ENCODE assay signal across 25 mouse cellular contexts in genomic region chr7:102025187-102026119, GRCm38 (mm10). TPM values are rescaled to one million over a fixed set of nuclear protein-coding genes. Genes with fewer than 3 reads are reported as not detected.
DNase-seq lines count a peak whose midpoint lies in the region; ATAC-seq and TF ChIP-seq lines count a peak whose summit lies in the region.
"Had no signal": no experiment of that assay in that cellular context is flagged by ENCODE, and none has a peak within 500 bp of the region (broad histone marks: within the 10 kb centered on the region; RNA-seq: fewer than 3 reads in every experiment).

No protein-coding gene starts in this region.

- no peak for TF ChIP-seq EP300 in liver, embryonic 14.5 days (IDR thresholded peaks at IDR 0.05; ENCODE audit: low read depth)

- no peak for TF ChIP-seq CTCF in liver, embryonic 14.5 days (IDR thresholded peaks at IDR 0.05; ENCODE audit: low read depth)
- no peak for TF ChIP-seq CTCF in small intestine, adult 2 months (IDR thresholded peaks at IDR 0.05; ENCODE audit: extremely low read depth, insufficient read length, insufficient replicate concordance, low read depth, low read length)

- no peaks in the 10 kb centered on the region for H3K9me3 ChIP-seq in heart, embryonic 10.5 days
- no peaks in the 10 kb centered on the region for H3K9me3 ChIP-seq in liver, embryonic 14.5 days (ENCODE audit: control insufficient read depth, low read length)
- H3K9me3 ChIP-seq: intestine, embryonic 15.5 days; limb, embryonic 13.5 days; midbrain, embryonic 10.5 days; neural tube, embryonic 13.5 days had no signal

- ATAC-seq in liver, embryonic 14.5 days (ENCODE audit: insufficient read depth), result peak; percentile 47; the same call in 1 of the 2 replicates
- ATAC-seq: intestine, embryonic 15.5 days had no signal

- H3K9ac ChIP-seq in liver, embryonic 14.5 days (replicated peaks), result no peak overlapping the region
- H3K9ac ChIP-seq: hindbrain, embryonic 14.5 days; intestine, embryonic 15.5 days; limb, embryonic 13.5 days; neural tube, embryonic 13.5 days had no signal

- TF ChIP-seq POLR2A in small intestine, adult 2 months (IDR thresholded peaks at IDR 0.05; ENCODE audit: low read depth, low read length), result no peak

- 81% methylated on average over 2 of the region's 2 CpGs for WGBS in heart, embryonic 10.5 days
- 79% methylated on average over 2 of the region's 2 CpGs for WGBS in liver, embryonic 14.5 days (ENCODE audit: insufficient replicate concordance)
- 78% methylated on average over 2 of the region's 2 CpGs for WGBS in small intestine, adult 2 months

- DNase-seq in heart, adult 11 months, result peak; percentile 81
- DNase-seq in heart, embryonic 10.5 days (ENCODE audit: low spot score), result no peak
- DNase-seq in c-Kit-positive CD71-positive TER-119-positive erythroid progenitor cells, embryonic 14.5 days (ENCODE audit: low spot score), result peak; percentile 45
- DNase-seq in liver, embryonic 14.5 days (ENCODE audit: low read depth in 3 of 3, low spot score in 3 of 3), result peak in 2 of 3 experiments; percentile 26 to 31
- no peak for DNase-seq in adipocyte (ENCODE audit: low spot score)
- DNase-seq in left cerebral cortex, adult 11 months (ENCODE audit: low spot score), result no peak
- no peak for DNase-seq in gastrocnemius, postnatal 10 days
- DNase-seq: adrenal gland, adult 8-10 months; B cell, adult 2 months; cerebellum, adult 8-10 months; gastrocnemius, postnatal 14 days; heart, postnatal 14 days; thymus, adult 18-20 months had no signal

- H3K36me3 ChIP-seq in heart, embryonic 10.5 days, result peaks cover 82% of the 10 kb centered on the region
- peaks cover 11% of the 10 kb centered on the region for H3K36me3 ChIP-seq in liver, embryonic 14.5 days (replicated peaks; ENCODE audit: control insufficient read depth, insufficient read depth, low read depth)
- H3K36me3 ChIP-seq in small intestine, adult 2 months (ENCODE audit: control insufficient read depth, insufficient read depth, low read length), result peaks cover 50% of the 10 kb centered on the region

- no peaks in the 10 kb centered on the region for H3K27me3 ChIP-seq in heart, embryonic 10.5 days (ENCODE audit: insufficient read depth, poor library complexity, severe bottlenecking)
- no peaks in the 10 kb centered on the region for H3K27me3 ChIP-seq in liver, embryonic 14.5 days (ENCODE audit: control insufficient read depth, insufficient read depth, low read length)
- H3K27me3 ChIP-seq in small intestine, adult 2 months (ENCODE audit: control insufficient read depth, insufficient read depth, low read length), result no peaks in the 10 kb centered on the region
- H3K27me3 ChIP-seq: intestine, embryonic 15.5 days; limb, embryonic 13.5 days; neural tube, embryonic 13.5 days had no signal

- H3K4me3 ChIP-seq in heart, embryonic 10.5 days, result no peak overlapping the region
- no peak overlapping the region for H3K4me3 ChIP-seq in liver, embryonic 14.5 days (ENCODE audit: insufficient read depth in 1 of 2, low read depth in 2 of 2, low read length in 2 of 2)
- H3K4me3 ChIP-seq in small intestine, adult 2 months (ENCODE audit: low read depth, low read length), result no peak overlapping the region
- H3K4me3 ChIP-seq: intestine, embryonic 15.5 days; limb, embryonic 13.5 days; midbrain, embryonic 10.5 days; neural tube, embryonic 13.5 days had no signal

- no peak overlapping the region for H3K4me2 ChIP-seq in liver, embryonic 14.5 days (ENCODE audit: low read depth)
- H3K4me2 ChIP-seq: heart, embryonic 11.5 days; hindbrain, embryonic 14.5 days; intestine, embryonic 15.5 days; limb, embryonic 13.5 days; neural tube, embryonic 13.5 days had no signal

- H3K27ac ChIP-seq in heart, embryonic 10.5 days, result no peak overlapping the region
- no peak overlapping the region for H3K27ac ChIP-seq in liver, embryonic 14.5 days
- H3K27ac ChIP-seq in small intestine, adult 2 months (ENCODE audit: insufficient read depth, low read depth, low read length), result 0 out of 2 replicates have a peak overlapping the region, but pooled peaks have one; percentile 8
- H3K27ac ChIP-seq: hindbrain, embryonic 14.5 days; intestine, embryonic 15.5 days; limb, embryonic 13.5 days; midbrain, embryonic 10.5 days; neural tube, embryonic 13.5 days had no signal

- H3K4me1 ChIP-seq in heart, embryonic 10.5 days, result no peaks in the 10 kb centered on the region
- no peaks in the 10 kb centered on the region for H3K4me1 ChIP-seq in liver, embryonic 14.5 days (replicated peaks; ENCODE audit: control insufficient read depth in 2 of 2, insufficient read depth in 2 of 2, low read length in 1 of 2)
- no peaks in the 10 kb centered on the region for H3K4me1 ChIP-seq in small intestine, adult 2 months (ENCODE audit: control insufficient read depth, insufficient read depth, insufficient read length, low read length)
- H3K4me1 ChIP-seq: intestine, embryonic 15.5 days; limb, embryonic 13.5 days; midbrain, embryonic 10.5 days; neural tube, embryonic 13.5 days had no signal

RNA-seq across cellular contexts. Expression of gene Il18bp, which starts 7.0 kb away (rescaled TPM):
- 2.4 and 2.5 TPM in 2 replicates for polyA plus RNA-seq in heart, embryonic 10.5 days (2016; fragmentation: Nextera tagmentation; extraction: Ambion mirVana)
- 12.7 and 14.8 TPM in 2 replicates for polyA plus RNA-seq in liver, embryonic 14.5 days (2012; rRNA removed)
- 15.0 and 15.9 TPM in 2 replicates for polyA plus RNA-seq in liver, embryonic 14.5 days (2014; fragmentation: Nextera tagmentation; extraction: Ambion mirVana)
- 6.2 and 11.2 TPM in 2 replicates for polyA plus RNA-seq in small intestine, adult 2 months (2012; rRNA removed)
- 1 to 10 TPM; 2.3 to 3.5 TPM for total RNA-seq in gastrocnemius, postnatal 10 days (2021)

RNA-seq across cellular contexts. Expression of gene Rnf121, which starts 39.8 kb away (rescaled TPM):
- 23.7 and 28.2 TPM in 2 replicates for polyA plus RNA-seq in heart, embryonic 10.5 days (2016; fragmentation: Nextera tagmentation; extraction: Ambion mirVana)
- polyA plus RNA-seq in liver, embryonic 14.5 days (2012; rRNA removed), result 10.9 and 16.9 TPM in 2 replicates
- 10.0 and 10.5 TPM in 2 replicates for polyA plus RNA-seq in liver, embryonic 14.5 days (2014; fragmentation: Nextera tagmentation; extraction: Ambion mirVana)
- 16.1 and 26.0 TPM in 2 replicates for polyA plus RNA-seq in small intestine, adult 2 months (2012; rRNA removed)
- 10 to 100 TPM; 18.8 to 25.8 TPM for total RNA-seq in gastrocnemius, postnatal 10 days (2021)

RNA-seq across cellular contexts. Expression of gene Xndc1, which starts 39.9 kb away (rescaled TPM):
- polyA plus RNA-seq in heart, embryonic 10.5 days (2016; fragmentation: Nextera tagmentation; extraction: Ambion mirVana), result 26.4 and 33.5 TPM in 2 replicates
- polyA plus RNA-seq in liver, embryonic 14.5 days (2012; rRNA removed), result 14.7 and 16.0 TPM in 2 replicates
- 5.4 and 6.3 TPM in 2 replicates for polyA plus RNA-seq in liver, embryonic 14.5 days (2014; fragmentation: Nextera tagmentation; extraction: Ambion mirVana)
- polyA plus RNA-seq in small intestine, adult 2 months (2012; rRNA removed), result 4.5 and 8.3 TPM in 2 replicates
- 10 to 100 TPM in 1 of 2 experiments, 1 to 10 TPM in 1; 5.9 to 11.9 TPM for total RNA-seq in gastrocnemius, postnatal 10 days (2021)

RNA-seq across cellular contexts. Expression of gene Xntrpc, which starts 40.1 kb away (rescaled TPM):
- 1.5 and 1.7 TPM in 2 replicates for polyA plus RNA-seq in heart, embryonic 10.5 days (2016; fragmentation: Nextera tagmentation; extraction: Ambion mirVana)
- polyA plus RNA-seq in liver, embryonic 14.5 days (2012; rRNA removed), result 1.1 and 1.5 TPM in 2 replicates
- polyA plus RNA-seq in liver, embryonic 14.5 days (2014; fragmentation: Nextera tagmentation; extraction: Ambion mirVana), result 0.20 and 0.36 TPM in 2 replicates
- polyA plus RNA-seq in small intestine, adult 2 months (2012; rRNA removed), result 0.88 and 1.6 TPM in 2 replicates
- under 1 TPM; 0.75 to 0.95 TPM for total RNA-seq in gastrocnemius, postnatal 10 days (2021)

RNA-seq across cellular contexts. Expression of gene Trpc2, which starts 57.5 kb away (rescaled TPM):
- polyA plus RNA-seq in heart, embryonic 10.5 days (2016; fragmentation: Nextera tagmentation; extraction: Ambion mirVana), result not detected in 2 replicates
- 0.12 TPM in 1 of 2 replicates, not detected in the other for polyA plus RNA-seq in liver, embryonic 14.5 days (2012; rRNA removed)
- polyA plus RNA-seq in liver, embryonic 14.5 days (2014; fragmentation: Nextera tagmentation; extraction: Ambion mirVana), result not detected in 2 replicates
- 0.28 and 0.89 TPM in 2 replicates for polyA plus RNA-seq in small intestine, adult 2 months (2012; rRNA removed)
- under 1 TPM; 0.07 to 0.52 TPM for total RNA-seq in gastrocnemius, postnatal 10 days (2021)
- polyA plus RNA-seq: embryonic facial prominence, embryonic 14.5 days; forebrain, embryonic 11.5 days; heart, embryonic 11.5 days; hindbrain, embryonic 14.5 days; intestine, embryonic 15.5 days; kidney, embryonic 14.5 days; large intestine, adult 2 months; limb, embryonic 13.5 days; midbrain, embryonic 10.5 days; stomach, embryonic 14.5 days had no signal

Comparison
In these comparisons a context has a peak if more than half of its experiments do, and no peak if none do; other contexts are left out.
1. DNase-seq: peak in heart, adult 11 months (single experiment), c-Kit-positive CD71-positive TER-119-positive erythroid progenitor cells, embryonic 14.5 days (single experiment) and liver, embryonic 14.5 days (2 of 3); none in heart, embryonic 10.5 days (single experiment), adipocyte (single experiment), left cerebral cortex, adult 11 months (single experiment) and gastrocnemius, postnatal 10 days (single experiment).